Mouse (Mus musculus) layer of hippocampus, postnatal 10 days (tissue): ENCODE measurements around the gene Ankrd1. TPM values are rescaled to one million over a fixed set of nuclear protein-coding genes. Genes with fewer than 3 reads are reported as not detected.
A peak's percentile ranks its signal among the peaks of the same experiment; 100 is the strongest.

Experiments used
- DNase-seq, 2 experiments: peaks; one replicate each; pipeline ENCODE4 v3.0.0; 2021; ENCODE audit warnings: low spot score in 2 of 2
- long read RNA-seq: library from polyadenylated mRNA; stranded (forward); transcript quantifications from one replicate; pipeline ENCODE4 v2.0.0, GENCODE M21; 2023
- total RNA-seq, 2 experiments: library from RNA; stranded (reverse); gene quantifications; 2 replicates each; pipeline ENCODE4 v1.2.3; 2021

Gene Ankrd1
- total RNA-seq, result not detected
- long read RNA-seq, partial matches to known transcripts, result 0 of 1 reads
- long read RNA-seq, other reads (novel, unspliced or antisense), result 1 of 1 reads

- no peak for DNase-seq
Observed at GRCm38 (mm10) chr19:36119783-36120471, at the start of gene Ankrd1. Gene Ankrd1, minus strand, starts transcription at chr19:36120099.

- no peak for DNase-seq
Observed at GRCm38 (mm10) chr19:36169101-36169500, 49.2 kb upstream of the Ankrd1 start.

- DNase-seq, result no peak
Observed at GRCm38 (mm10) chr19:36168121-36168520, 48.2 kb upstream of the Ankrd1 start.

DNA sequence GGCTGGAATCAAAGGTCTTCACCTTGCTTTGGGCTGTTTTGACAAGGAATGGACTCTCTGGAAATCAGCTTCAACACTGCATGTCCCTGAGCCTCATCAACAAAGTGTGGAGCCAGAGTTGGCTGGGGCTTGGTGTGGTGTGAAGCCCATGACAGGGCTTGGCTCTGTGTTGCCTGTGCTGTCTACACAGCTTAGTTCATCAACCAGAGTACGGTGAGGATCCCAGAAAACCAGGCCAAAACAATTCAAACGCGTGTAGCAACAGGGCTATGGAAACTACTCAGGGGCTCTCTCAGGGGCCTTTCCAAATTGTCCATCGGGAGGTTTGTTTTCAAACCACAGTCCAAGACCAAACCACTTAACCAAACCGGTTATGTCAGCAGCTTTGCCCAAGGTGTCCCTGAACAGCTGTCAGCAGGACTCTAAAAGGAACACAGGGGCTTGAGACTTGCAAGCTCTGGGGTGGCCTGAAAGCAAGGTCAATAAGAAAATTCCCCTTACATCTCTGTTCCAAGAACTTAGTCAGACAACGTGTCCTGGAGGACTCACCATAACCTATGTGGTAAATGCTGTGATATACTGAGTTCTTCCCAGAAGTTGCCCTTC is 47.5 kb upstream of the Ankrd1 start:
- no peak for DNase-seq

DNA sequence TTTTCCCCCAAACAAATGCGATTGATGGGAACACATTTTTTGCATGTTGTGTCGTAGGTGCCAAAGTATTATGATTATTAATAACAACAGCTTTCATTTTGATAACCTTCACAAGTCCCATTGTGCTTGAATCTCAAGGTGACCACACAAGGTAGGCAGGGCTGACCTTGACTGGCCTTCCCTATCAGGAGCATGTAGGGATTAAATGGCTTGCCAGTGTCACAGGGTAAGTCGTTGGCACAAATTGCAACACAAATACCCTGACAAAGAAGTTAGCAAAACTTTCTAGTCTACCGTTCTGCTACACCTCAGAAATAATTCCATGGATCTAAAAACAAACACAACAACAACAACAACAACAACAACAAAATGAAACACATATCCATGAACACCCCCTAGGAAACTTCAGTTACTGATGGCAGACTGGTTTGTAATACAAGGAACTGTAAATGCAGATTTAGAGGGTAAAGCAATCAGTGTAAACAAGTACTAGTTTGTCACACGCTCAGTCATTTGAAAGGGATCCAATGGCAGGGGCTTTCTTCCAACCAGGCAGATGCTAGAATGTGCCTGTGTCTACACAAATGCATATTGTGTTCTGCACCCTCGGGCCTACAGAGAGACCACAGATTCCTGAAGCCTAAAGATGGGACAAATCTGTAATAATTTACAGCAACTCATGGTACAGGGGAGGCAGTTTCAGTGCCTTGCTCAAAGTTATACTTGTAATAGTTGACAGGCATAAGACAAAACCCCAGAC is 46.7 kb upstream of the Ankrd1 start:
- peak in 1 of 2 experiments; percentile 50 for DNase-seq

DNA sequence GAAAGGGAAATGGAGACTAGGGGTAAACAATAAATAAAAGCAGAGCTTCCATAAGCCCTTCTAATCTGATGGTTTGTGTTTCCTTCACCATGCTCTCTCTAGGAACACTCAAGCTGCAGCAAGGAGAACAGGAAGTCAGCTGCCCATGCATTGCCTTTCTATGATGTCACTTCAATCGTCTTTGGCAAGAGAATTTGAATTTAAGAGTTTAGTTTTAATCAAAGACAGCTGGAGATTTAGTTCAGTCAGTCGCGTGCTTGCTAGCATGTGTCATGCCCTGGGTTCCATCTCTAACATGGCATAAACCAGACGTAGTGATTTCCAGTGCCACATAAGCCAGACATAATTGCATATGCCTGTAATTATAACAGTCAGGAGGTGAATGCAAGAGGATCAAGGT is 45.5 kb upstream of the Ankrd1 start:
- no peak for DNase-seq

- DNase-seq, result peak; percentile 32
Observed at GRCm38 (mm10) chr19:36150241-36151007, 30.5 kb upstream of the Ankrd1 start.

DNA sequence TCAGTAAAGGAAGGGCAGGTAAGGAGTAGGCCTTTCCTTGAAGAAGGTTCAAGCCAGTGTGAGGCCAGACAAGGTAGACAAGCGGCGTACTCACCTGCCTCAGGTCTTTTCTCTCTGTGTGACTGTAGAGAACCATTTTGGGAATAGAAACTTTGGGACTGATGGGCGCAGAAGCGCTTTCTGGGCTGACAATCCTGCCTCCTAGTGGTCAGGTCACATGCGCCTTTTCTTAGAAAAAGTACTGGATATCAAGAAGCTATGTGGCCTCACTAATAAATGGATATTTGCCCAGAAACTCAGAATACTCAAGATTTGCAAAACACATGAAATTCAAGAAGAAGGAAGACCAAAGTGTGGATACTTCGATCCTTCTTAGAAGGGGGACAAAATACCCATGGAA is 28.7 kb upstream of the Ankrd1 start:
- DNase-seq, result no peak

DNA sequence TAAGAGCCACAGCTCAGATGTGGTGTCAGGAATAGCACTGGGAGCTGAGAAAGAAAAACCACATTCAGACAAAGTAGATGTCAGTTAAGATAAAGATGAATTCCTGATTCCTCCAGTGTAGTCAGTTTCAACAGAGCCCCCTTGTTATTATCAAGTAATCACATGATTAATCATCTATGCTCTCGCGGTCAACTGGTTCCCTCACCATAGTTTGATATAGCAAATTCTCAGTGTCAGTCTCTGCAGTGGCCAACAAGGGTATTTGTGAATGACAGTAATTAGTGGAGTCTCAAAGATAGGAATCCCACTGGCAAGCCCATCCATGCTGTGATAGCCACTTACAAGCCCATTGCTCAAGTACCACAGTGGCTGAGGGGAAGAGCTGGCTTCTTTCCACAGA is 23.7 kb upstream of the Ankrd1 start:
- no peak for DNase-seq

GRCm38 (mm10) chr19:36133731-36134130 is 13.8 kb upstream of the Ankrd1 start:
- DNase-seq, result no peak

- DNase-seq, result no peak
Observed at GRCm38 (mm10) chr19:36133064-36133463, 13.2 kb upstream of the Ankrd1 start.

GRCm38 (mm10) chr19:36131990-36132389 is 12.1 kb upstream of the Ankrd1 start:
- DNase-seq, result no peak

DNA sequence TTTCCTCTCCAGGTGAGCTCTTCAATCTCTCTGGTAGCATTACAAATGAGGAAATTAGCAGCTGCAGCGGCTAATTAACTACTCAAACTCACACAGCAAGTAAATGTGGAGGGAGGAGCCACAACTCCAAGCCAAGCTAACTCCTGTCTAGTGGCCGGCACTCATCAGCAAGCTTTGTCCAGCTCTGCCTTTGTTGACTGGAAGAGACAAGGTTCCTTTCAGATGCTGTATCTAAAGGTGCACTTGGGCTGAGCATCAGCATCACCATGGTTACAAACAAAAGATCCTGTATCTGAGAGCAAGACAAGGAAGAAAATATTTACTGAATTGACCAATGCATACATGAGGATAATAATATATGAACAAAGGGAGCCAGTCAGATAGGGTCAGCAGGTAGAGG is 10.3 kb upstream of the Ankrd1 start:
- no peak for DNase-seq

GRCm38 (mm10) chr19:36129643-36130042 is 9.7 kb upstream of the Ankrd1 start:
- DNase-seq, result no peak

DNA sequence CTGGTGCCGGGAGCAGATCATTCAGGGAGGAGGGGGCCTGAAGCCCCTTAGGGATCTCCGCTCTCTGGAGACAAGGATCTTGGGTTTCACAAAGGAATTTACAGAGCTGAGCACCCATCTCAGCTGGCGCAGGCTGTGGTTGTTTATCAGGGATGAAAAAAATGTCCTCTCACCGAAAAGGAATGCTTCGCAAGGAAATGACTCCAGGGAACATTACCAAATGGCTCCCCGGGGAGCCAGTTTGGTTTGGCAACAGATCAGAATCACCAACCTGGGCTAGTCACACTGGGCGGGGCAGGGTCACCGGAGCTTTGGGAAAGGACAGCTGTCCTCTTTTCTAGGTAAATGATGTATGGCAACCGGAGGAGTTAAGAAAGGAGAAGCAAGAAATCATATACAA is 9.3 kb upstream of the Ankrd1 start:
- DNase-seq, result no peak

DNA sequence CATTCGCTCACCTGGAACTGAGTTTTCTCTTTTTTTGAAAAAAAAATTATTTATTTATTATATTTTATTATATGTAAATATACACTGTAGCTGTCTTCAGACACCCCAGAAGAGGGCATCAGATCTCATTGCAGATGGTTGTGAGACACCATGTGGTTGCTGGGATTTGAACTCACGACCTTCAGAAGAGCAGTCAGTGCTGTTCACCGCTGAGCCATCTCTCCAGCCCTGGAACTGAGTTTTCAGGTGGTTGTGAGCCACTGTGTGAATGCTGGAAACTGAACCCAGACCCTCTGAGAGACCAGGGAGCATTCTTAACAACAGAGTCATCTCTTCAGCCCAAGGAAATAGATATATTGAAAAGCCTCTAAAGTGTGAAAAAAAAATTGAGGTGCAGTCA is 8.5 kb upstream of the Ankrd1 start:
- DNase-seq, result no peak

GRCm38 (mm10) chr19:36124203-36124602 is 4.3 kb upstream of the Ankrd1 start:
- no peak for DNase-seq

GRCm38 (mm10) chr19:36119219-36119618 is 680 bp downstream of the Ankrd1 start:
- no peak for DNase-seq

DNA sequence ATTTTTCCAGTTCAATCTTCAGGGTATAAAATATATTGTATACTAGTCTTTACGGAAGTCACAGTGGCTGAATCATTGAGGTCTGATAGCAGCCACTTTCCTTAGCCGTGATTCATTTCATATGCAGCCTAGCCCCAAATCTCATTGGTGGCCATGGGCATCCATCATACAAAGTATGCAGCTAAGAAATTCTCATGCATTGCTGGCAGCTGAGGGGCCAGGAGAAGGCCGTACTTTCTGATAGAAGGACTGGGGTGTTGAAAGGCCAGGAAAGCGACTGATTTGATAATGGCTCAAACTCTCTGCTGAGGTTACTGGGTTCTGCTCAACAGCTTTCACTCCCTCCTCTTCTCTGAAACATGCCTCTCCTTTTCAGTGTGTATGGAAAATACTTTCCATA is 3.7 kb downstream of the Ankrd1 start:
- no peak for DNase-seq

- DNase-seq, result peak; percentile 33 to 54
Observed at GRCm38 (mm10) chr19:36112007-36112406, 7.9 kb downstream of the Ankrd1 start.
